Mouse (Mus musculus): Measurements from ENCODE around the gene Rft1.

Gene Rft1

GRCm38 (mm10) chr14:30653943-30654659 is at the start of gene Rft1:
Rft1 (plus strand) TSS chr14:30654360.
- peak; percentile 96 for DNase-seq (ENCODE audit: low read depth, low spot score)

- no peak for DNase-seq (ENCODE audit: low read depth, low spot score)
Observed at GRCm38 (mm10) chr14:30606817-30607216, 47.3 kb upstream of the Rft1 start.

GRCm38 (mm10) chr14:30607696-30608095 is 46.5 kb upstream of the Rft1 start:
- no peak for DNase-seq (ENCODE audit: low read depth, low spot score)

GRCm38 (mm10) chr14:30608176-30608575 is 46.0 kb upstream of the Rft1 start:
- DNase-seq (ENCODE audit: low read depth, low spot score): no peak

GRCm38 (mm10) chr14:30609499-30609898 is 44.7 kb upstream of the Rft1 start:
- no peak for DNase-seq (ENCODE audit: low read depth, low spot score)

- DNase-seq (ENCODE audit: low read depth, low spot score): no peak
Observed at GRCm38 (mm10) chr14:30610304-30610703, 43.9 kb upstream of the Rft1 start.

- DNase-seq (ENCODE audit: low read depth, low spot score): no peak
Observed at GRCm38 (mm10) chr14:30610940-30611339, 43.2 kb upstream of the Rft1 start.

- peak; percentile 56 for DNase-seq (ENCODE audit: low read depth, low spot score)
Observed at GRCm38 (mm10) chr14:30612523-30612922, 41.6 kb upstream of the Rft1 start.

- DNase-seq (ENCODE audit: low read depth, low spot score): no peak
Observed at GRCm38 (mm10) chr14:30612962-30613715, 41.0 kb upstream of the Rft1 start.

- no peak for DNase-seq (ENCODE audit: low read depth, low spot score)
Observed at GRCm38 (mm10) chr14:30616751-30617150, 37.4 kb upstream of the Rft1 start.

GRCm38 (mm10) chr14:30618746-30619275 is 35.3 kb upstream of the Rft1 start:
- no peak for DNase-seq (ENCODE audit: low read depth, low spot score)

- DNase-seq (ENCODE audit: low read depth, low spot score): no peak
Observed at GRCm38 (mm10) chr14:30619982-30620578, 34.1 kb upstream of the Rft1 start.

GRCm38 (mm10) chr14:30622130-30622529 is 32.0 kb upstream of the Rft1 start:
- no peak for DNase-seq (ENCODE audit: low read depth, low spot score)

GRCm38 (mm10) chr14:30622556-30622955 is 31.6 kb upstream of the Rft1 start:
- no peak for DNase-seq (ENCODE audit: low read depth, low spot score)

- DNase-seq (ENCODE audit: low read depth, low spot score): peak; percentile 39
Observed at GRCm38 (mm10) chr14:30624277-30624721, 29.9 kb upstream of the Rft1 start.

GRCm38 (mm10) chr14:30625131-30625807 is 28.9 kb upstream of the Rft1 start:
- peak; percentile 55 for DNase-seq (ENCODE audit: low read depth, low spot score)

- peak; percentile 90 for DNase-seq (ENCODE audit: low read depth, low spot score)
Observed at GRCm38 (mm10) chr14:30625856-30626726, 28.1 kb upstream of the Rft1 start, which contains the start of gene Prkcd. Prkcd (minus strand) TSS chr14:30626210.

GRCm38 (mm10) chr14:30626756-30627742 is 27.1 kb upstream of the Rft1 start:
- DNase-seq (ENCODE audit: low read depth, low spot score): peak; percentile 20

- DNase-seq (ENCODE audit: low read depth, low spot score): no peak
Observed at GRCm38 (mm10) chr14:30628235-30628634, 25.9 kb upstream of the Rft1 start.
